Mouse (Mus musculus): ENCODE results near the gene Vmn1r205.
"Not testable (repeated sequence)": the region's sequence is repeated elsewhere in the genome, so short reads cannot be mapped to it uniquely, and the experiment has no call there.

Vmn1r205 gene

GRCm38 (mm10) chr13:22592900-22593299 lies at the start of gene Vmn1r205:
TSS of gene Vmn1r205 (minus strand) at chr13:22593000.
- DNase-seq (ENCODE audit: low read depth), result no peak

- DNase-seq (ENCODE audit: low read depth), result not testable (repeated sequence)
These were observed 31.4 kb upstream of the Vmn1r205 start, which contains the start of gene Vmn1r206 for GRCm38 (mm10) chr13:22624151-22624550. TSS of gene Vmn1r206 (minus strand) at chr13:22624251.

GRCm38 (mm10) chr13:22583336-22583735 lies 9.5 kb downstream of the Vmn1r205 start:
- DNase-seq (ENCODE audit: low read depth), result not testable (repeated sequence)

DNA sequence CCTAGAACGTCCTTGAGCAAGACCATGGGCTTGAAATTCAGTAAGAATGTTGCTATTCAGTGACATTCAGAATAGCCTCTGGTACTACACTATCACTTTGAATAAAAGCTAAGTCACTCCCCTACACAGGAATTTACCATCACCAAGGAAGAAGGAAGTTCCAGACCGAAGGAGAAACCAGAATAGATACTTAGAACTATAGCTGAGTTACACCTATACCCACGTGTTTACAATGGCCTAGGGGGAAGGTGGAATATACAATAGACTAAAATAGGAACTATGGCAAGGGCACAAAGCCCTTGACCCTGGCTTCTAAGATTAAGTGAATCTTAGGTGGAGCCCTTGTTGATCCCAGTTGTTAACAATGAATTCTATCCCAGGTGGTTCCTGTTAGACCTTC lies 17.9 kb downstream of the Vmn1r205 start:
- DNase-seq (ENCODE audit: low read depth), result not testable (repeated sequence)

DNA sequence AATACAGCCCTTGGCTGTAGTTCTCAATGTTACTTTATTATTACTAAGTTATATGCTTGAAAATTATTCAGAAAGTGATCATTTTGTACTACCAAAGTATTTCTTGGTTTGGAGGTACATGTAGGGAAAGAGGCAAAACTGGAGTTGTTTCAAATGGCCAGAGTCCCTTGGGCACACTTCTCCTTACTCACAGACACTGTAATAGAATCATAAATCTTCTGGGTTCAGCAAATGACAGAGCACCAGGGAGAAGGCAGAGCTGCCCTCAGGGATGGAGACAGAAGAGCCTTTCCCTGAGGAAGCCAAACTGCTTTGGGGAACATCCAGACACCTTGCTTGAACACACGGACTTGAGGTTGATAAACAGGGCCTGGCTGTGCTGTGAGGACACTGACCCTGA lies 39.9 kb downstream of the Vmn1r205 start, which contains the start of gene Vmn1r204:
Gene Vmn1r204 (plus strand): TSS at position 301 of the 400 bp plus-strand sequence.
- DNase-seq (ENCODE audit: low read depth), result not testable (repeated sequence)
